Mouse (Mus musculus): ENCODE measurements around the gene Tnpo3. TPM values are rescaled to one million over a fixed set of nuclear protein-coding genes. Genes with fewer than 3 reads are reported as not detected.

The Tnpo3 gene
- total RNA-seq, 2 experiments from 2014 or later = 62.5 to 72.4 TPM

GRCm38 (mm10) chr6:29496270-29496669 is 113.4 kb downstream of the Tnpo3 start:
- no peak for DNase-seq (ENCODE audit: extremely low spot score in 1 of 2, low spot score in 1 of 2)

GRCm38 (mm10) chr6:29494101-29494500 is 115.6 kb downstream of the Tnpo3 start:
- no peak for DNase-seq (ENCODE audit: extremely low spot score in 1 of 2, low spot score in 1 of 2)

Other genes starting within 250 kb of the Tnpo3 start
- gene Opn1sw, start 221.4 kb downstream of the Tnpo3 start, total RNA-seq (2021) = under 1 TPM; 0.19 to 0.20 TPM
- 10 to 100 TPM; 59.8 to 60.9 TPM for gene Ccdc136, start 213.6 kb downstream of the Tnpo3 start, total RNA-seq (2021)
- 1 to 10 TPM in 1 of 2 experiments, under 1 TPM in 1; 0.96 to 1.4 TPM for gene Flnc, start 176.6 kb downstream of the Tnpo3 start, total RNA-seq (2021)
- gene Atp6v1f, start 142.2 kb downstream of the Tnpo3 start, total RNA-seq (2021) = 100 to 1,000 TPM; 241 to 263 TPM
- under 1 TPM in 1 of 2 experiments, not detected in 1; 0.59 TPM for gene Atp6v1fnb, start 138.4 kb downstream of the Tnpo3 start, total RNA-seq (2021)
- 1 to 10 TPM; 2.1 to 3.0 TPM for gene Kcp, start 101.9 kb downstream of the Tnpo3 start, total RNA-seq (2021)
- 1 to 10 TPM; 3.4 to 4.0 TPM for gene Irf5, start 83.3 kb downstream of the Tnpo3 start, total RNA-seq (2021)
- 10 to 100 TPM; 26.9 to 34.0 TPM for gene Tspan33, start 84.3 kb upstream of the Tnpo3 start, total RNA-seq (2021)
- gene Smo, start 125.6 kb upstream of the Tnpo3 start, total RNA-seq (2021) = 10 to 100 TPM; 13.6 to 15.7 TPM
- 100 to 1,000 TPM; 204 to 226 TPM for gene Ahcyl2, start 158.1 kb upstream of the Tnpo3 start, total RNA-seq (2021)

All from layer of hippocampus, postnatal 25 days (tissue).